Mouse (Mus musculus): ENCODE data around the gene Platr17. TPM values are rescaled to one million over a fixed set of nuclear protein-coding genes. Genes with fewer than 3 reads are reported as not detected.
"Not testable (repeated sequence)": the region's sequence is repeated elsewhere in the genome, so short reads cannot be mapped to it uniquely, and the experiment has no call there.

Platr17 gene
- total RNA-seq (2021), result not detected

DNA sequence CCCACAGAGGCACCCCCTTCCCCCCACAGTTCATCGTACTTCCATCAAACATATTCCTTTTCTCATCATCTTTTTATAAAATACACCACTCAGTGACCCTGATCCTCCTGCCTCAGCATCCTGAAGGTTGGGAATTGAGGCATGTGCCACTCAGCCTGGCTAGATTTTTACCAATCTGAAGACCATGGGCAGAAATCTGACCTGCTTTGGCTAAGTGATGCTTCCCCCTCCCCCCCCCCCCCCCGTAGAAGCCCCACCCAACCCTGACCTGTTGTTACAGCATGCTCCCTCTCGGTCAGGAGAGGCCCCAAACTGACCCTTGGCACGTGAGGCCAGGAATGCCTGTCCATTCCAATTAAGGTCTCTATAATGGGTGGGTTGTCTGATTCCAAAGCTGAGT is at the start of gene Platr17:
Platr17 (plus strand) TSS at position 301 of the 400 bp plus-strand sequence.
- DNase-seq (ENCODE audit: extremely low spot score in 1 of 2, low spot score in 1 of 2), result not testable (repeated sequence)

DNA sequence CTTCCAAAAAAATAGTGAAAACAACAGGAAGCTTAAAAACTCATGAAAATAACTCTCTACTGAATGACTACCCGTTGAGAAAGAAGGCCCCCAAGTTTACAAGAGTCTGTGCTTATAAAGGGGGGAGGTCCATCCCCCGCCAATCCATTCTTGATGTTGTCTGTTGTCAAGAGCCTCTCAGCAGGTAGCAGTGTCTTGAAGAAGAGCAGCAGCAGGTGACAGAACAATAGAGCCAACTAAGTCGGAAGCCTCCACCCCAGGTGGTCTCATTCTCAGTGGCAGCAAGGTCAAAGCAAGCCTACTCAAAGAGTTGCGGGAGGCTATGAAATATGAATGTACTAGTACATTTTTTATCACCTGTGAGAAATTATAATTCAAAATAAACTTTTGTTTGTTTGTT is 47.1 kb upstream of the Platr17 start:
- DNase-seq (ENCODE audit: extremely low spot score in 1 of 2, low spot score in 1 of 2), result no peak

DNA sequence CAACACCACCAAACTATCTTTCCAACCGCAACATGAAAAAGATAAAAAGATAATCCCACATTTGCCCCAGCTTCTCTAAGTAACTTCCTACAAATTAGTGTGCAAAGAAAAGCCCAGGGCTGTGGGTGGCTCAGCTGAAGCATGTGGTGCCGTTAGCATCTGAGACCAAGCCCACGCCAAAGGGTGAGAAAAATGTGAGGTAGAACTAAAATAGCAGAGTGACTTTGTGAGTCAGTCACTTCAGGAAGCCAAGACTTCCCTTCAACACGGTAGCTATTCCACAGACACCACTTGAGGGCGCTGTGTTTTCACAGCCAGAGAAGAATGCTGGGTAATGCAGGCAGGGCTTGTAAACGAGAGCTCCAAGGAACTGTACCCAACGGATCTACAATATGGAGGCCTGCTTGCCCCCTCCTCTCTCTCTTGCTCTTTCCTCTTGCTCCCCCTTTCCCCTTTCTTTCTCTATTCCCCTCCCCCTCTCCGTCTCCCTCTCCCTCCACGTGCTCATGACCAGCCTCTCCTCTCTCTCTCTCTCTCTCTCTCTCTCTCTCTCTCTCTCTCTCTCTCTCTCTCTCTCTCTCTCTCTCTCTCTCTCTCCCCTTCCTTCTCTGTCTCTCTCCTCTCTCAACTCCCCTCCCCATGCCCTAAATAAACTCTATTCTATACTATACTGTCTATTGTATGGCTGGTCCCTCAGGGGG is 39.5 kb upstream of the Platr17 start:
- DNase-seq (ENCODE audit: extremely low spot score in 1 of 2, low spot score in 1 of 2), result peak; percentile 28 to 65

DNA sequence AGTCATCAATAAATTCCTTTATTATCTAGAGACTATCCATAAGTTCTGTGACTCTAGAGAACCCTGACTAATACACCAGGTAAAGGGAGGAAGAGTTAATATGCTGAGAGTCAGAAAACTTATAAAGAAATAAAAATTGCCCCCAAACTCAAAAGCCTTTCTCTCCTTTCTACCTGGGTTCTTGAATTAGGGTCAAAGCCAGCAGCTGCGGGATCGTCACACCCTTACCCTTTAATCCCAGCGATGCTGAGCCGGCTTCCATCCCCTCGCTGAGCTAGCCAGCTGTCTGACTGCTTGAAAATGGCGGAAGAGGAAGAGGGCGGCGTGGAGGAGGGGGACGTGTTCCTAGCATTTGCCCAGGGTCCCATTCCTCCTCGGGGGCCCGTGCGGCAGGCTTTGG is 31.4 kb upstream of the Platr17 start, which contains the start of gene Gm7029:
Gm7029 (plus strand) TSS at position 301 of the 400 bp plus-strand sequence.
- not testable (repeated sequence) for DNase-seq (ENCODE audit: extremely low spot score in 1 of 2, low spot score in 1 of 2)

DNA sequence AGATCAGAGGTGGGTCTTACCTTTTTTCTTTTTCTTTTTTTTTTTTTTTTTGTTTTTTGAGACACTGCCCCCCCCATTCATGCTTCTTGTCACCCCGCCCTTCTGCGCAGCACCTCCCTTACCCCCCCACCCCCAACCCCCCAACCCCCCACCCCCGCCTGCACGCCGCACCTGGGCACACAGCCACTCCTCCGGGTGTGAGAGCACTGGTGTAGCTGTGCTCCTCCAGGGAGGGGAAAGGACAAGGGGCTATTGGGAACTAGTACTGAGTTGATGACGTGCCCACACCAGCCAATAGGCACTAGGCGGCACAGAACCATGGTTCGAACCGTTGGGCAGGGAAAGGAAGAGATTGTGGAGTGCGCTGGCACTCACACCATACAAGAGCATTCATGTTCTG is 30.5 kb upstream of the Platr17 start:
- DNase-seq (ENCODE audit: extremely low spot score in 1 of 2, low spot score in 1 of 2), result no peak

DNA sequence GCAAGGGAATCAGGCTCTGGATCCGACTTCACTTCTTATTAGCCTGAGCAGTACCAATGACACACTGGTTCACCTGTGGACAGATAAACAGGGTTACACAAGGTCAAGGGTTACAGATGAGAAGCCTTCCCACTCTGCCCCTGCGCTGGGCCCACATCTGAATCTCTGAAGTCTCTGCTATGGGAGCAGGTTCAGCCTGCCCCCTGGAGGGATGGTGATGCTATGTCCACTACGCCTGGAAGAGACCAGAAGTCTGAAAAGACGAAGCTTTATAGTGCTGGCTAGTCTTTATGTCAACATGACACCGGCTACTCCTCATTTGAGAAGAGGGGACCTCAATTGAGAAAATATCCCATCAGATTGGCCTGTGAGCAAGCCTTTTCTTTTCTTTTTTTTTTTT is 29.1 kb upstream of the Platr17 start:
- DNase-seq (ENCODE audit: extremely low spot score in 1 of 2, low spot score in 1 of 2), result not testable (repeated sequence)

DNA sequence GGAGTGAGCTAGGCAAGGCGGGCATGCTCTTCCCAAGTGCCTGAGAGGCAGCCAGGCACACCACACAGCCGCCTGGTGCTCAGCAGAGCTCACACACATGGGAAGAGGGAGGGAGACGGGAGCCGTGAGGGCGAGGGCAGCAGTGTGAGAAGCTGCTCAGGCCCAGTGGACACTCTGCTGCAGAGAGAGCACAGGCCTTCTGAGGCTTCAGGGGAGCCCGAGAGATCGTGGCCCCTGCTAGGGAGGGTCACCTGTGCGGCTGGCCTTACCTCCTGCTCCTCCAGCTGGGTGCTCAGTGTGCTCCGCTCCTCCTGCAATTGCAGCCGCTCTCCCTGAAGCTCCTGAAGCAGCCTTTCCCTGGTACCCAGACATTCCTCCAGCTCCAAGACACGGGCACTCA is 20.6 kb upstream of the Platr17 start:
- not testable (repeated sequence) for DNase-seq (ENCODE audit: extremely low spot score in 1 of 2, low spot score in 1 of 2)

DNA sequence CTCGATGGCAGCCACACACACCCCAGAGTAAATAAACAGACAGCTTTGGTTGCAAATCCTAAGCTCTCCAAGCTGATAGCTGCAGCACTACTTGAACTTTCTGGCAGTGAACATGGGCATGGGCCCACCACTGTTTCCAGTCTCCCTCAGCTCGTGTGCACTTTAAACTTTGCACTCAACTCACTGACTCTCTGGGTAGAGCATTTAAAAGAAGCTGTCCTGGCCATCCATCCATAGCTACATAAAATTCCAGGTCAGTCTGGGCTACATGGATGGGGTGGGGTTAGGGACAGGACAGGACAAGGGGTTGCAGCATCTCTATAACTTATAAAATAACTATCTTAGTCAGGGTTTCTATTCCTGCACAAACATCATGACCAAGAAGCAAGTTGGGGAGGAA is 17.1 kb upstream of the Platr17 start:
- DNase-seq (ENCODE audit: extremely low spot score in 1 of 2, low spot score in 1 of 2), result not testable (repeated sequence)

DNA sequence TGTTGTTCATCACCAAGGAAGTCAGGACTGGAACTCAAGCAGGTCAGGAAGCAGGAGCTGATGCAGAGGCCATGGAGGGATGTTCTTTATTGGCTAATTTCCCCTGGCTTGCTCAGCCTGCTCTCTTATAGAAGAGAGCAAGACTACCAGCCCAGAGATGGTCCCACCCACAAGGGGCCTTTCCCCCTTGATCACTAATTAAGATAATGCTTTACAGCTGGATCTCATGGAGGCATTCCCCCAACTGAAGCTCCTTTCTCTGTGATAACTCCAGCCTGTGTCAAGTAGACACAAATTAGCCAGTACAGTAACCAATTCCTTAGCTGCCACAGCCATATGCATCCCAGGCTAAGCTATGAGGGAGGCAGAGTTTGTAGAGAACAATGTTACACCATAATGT is 16.7 kb upstream of the Platr17 start:
- DNase-seq (ENCODE audit: extremely low spot score in 1 of 2, low spot score in 1 of 2), result not testable (repeated sequence)

DNA sequence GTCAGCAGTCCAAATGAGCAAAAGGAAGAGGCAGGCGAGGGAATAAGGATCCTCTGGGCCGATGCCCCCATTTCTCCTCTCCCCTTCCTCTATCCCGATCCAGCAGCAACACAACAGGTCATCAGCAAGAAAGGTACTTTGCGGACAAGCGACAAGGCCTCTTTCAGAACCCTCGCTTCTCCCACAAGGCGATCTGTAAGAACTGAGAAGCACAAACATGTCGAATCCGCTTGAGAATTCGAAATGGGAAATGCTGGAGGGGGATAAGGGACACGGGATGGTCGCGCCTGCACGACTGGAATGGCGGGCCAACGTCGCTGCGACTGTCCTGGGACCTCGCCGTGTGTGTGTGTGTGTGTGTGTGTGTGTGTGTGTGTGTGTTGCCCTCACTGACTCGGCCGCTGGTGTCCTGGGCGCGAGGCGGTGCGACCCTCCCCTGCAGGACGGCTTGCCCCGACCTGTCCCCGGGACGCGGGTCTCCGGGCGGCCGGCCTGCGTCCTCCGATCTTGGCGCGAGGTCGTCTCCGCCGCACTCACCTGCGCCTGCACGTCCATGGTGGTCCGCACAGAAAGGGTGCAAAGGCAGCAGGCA is 14.9 kb upstream of the Platr17 start:
- not testable (repeated sequence) for DNase-seq (ENCODE audit: extremely low spot score in 1 of 2, low spot score in 1 of 2)

DNA sequence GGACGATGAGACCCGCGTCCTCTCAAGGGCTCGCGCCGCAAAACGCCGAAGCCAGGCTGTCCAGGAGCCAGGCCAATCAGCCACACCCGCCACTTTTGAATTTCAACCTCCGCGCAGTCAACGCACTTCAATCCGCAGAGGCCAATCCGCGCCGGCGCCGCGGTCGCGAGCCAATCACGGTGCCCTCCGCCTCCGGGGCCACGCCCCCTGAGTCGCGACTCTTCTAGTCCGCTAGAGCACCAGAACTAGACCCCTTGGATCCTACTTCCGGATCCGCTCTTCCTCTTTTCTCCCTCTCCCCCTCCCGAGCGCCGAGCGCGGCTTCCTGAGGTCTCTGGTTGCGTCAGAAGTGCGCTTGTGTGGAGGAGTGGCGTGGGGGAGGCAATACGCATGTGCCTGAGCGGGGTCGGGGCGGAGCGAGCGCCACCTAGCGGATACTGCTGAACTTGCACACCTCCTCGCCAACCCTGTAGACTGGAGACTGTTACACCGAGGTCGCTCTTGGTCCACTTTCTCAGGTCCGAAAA is 14.3 kb upstream of the Platr17 start, which contains the start of gene Kifc1:
Kifc1 (minus strand) TSS at position 129 of the 527 bp plus-strand sequence.
- peak; percentile 99 to 100 for DNase-seq (ENCODE audit: extremely low spot score in 1 of 2, low spot score in 1 of 2)

DNA sequence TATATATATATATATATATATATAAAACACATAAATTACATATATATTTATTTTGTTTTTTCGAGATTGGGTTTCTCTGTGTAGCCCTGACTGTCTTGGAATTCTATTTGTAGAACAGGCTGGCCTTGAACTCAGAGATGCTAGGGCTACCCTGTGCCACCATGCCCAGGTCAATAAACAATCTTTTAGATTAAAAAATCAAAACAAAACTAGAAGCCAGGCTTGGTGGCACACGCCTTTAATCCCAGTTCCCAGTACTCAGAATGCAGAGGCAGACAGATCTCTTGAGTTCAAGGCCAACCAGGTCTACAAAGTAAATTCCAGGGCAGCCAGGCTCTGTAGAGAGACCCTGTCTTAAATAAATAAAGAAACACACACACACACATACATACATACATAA is 13.6 kb upstream of the Platr17 start:
- DNase-seq (ENCODE audit: extremely low spot score in 1 of 2, low spot score in 1 of 2), result no peak

DNA sequence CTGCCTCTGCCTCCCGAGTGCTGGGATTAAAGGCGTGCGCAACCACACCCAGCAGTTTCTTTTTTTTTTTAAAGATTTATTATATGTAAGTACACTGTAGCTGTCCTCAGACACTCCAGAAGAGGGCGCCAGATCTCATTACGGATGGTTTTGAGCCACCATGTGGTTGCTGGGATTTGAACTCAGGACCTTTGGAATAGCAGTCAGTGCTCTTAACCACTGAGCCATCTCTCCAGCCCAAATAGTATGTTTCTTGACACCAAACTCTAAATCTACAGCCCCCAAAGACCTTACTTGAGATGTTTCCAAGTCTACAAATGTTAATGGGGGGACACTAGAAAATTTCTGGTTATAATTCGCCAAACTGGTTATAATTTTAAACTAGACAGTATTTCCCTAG is 13.0 kb upstream of the Platr17 start:
- not testable (repeated sequence) for DNase-seq (ENCODE audit: extremely low spot score in 1 of 2, low spot score in 1 of 2)

DNA sequence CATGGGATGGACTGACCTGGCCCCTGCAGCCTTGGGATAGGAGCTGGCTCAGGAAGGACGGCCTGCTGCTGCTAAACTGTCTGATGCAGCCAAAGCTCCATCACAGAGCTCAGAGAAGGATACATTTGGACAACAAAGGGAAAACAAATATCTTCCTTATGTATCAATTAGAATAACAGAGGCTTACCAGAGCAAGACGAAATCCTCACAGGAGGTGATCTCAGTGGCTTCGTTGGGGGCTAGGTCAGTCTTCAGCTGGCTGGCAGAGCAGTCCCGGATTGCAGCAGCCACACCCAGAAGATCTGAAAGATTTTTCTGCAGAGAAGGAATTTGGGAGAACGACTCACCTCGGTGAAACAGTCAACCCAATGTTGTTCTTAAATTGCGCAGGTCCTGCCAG is 12.5 kb upstream of the Platr17 start:
- DNase-seq (ENCODE audit: extremely low spot score in 1 of 2, low spot score in 1 of 2), result no peak

DNA sequence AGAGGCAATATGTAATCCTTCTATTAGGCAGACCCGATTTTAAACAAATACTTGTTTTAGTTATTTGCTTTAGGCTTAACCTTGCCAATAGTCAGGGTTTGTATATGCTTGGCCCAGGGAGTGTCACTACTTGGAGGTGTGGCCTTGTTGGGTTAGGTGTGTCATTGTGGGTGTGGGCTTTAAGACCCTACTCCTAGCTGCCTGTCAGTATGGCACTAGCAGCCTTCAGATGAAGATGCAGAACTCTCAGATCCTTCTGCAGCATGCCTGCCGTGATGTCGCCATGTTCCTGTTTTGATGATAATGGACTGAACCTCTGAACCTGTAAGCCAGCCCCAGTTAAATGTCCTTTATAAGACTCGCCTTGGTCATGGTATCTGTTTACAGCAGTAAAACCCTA is 11.9 kb upstream of the Platr17 start:
- not testable (repeated sequence) for DNase-seq (ENCODE audit: extremely low spot score in 1 of 2, low spot score in 1 of 2)

DNA sequence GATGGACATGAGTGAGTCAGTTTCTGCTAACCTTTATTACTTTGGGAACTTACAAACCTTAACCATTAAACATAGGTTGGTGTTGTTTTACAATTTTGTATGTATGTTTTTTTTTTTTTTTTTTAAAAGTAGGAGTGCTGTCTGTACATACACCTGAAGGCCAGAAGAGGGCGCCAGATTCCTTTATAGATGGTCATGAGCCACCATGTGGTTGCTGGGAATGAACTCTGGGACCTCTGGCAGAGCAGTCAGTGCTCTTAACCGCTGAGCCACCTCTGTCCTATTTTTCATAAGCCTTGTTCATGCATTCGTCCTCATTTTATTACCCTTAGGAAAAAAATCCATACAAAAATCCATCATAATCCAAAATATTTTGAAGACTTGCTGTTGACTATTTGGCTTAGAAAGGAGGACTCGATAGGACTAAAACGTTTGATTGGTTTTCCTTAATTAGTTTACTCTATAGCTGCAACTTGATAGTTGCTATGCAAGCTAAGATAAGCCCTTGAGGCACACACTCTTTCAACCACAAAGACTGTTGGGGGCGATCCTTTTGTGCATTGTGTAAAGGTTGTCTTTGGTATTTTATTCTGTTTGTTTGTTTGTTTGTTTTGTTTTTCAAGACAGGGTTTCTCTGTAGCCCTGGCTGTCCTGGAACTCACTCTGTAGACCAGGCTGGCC is 7.7 kb upstream of the Platr17 start:
- no peak for DNase-seq (ENCODE audit: extremely low spot score in 1 of 2, low spot score in 1 of 2)

DNA sequence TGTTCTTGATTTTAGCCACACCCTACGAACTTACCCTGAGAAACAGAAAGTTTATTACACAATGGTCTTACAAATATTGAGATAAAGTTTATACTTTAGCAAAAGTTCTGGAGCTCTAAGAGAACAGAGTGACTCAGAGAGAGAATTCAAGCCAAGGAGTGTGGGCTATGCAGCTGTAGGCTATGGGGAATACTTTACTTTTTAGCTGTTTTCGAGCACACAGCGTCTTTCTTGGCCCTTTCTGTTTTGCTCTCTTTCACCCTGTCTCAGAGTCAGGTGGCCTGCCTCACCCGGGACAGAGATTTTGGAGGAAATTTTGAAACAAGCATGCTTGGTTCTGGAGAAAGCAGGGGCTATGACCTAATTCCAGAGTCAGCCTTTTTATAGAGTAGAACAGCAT is 6.7 kb upstream of the Platr17 start:
- not testable (repeated sequence) for DNase-seq (ENCODE audit: extremely low spot score in 1 of 2, low spot score in 1 of 2)

DNA sequence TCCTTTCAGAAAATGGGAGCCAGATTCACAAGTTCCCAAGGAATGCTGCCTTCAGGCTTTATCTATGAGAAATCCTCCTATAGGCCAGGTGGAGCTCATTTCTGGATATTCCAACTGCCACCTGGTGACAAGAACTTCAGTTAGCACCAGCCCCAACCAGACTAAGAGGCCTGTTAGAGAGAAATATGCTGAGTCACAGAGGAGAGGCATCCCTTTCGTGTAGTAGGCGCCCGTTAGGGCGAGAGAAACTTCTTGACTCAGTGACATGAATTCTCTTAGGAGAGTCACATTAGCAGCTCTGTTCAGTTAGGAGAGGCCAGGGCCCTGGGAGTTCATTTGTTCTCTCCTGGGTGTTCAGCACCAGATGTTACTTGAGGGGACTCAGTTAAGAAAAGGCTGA is 5.3 kb upstream of the Platr17 start:
- DNase-seq (ENCODE audit: extremely low spot score in 1 of 2, low spot score in 1 of 2), result no peak

DNA sequence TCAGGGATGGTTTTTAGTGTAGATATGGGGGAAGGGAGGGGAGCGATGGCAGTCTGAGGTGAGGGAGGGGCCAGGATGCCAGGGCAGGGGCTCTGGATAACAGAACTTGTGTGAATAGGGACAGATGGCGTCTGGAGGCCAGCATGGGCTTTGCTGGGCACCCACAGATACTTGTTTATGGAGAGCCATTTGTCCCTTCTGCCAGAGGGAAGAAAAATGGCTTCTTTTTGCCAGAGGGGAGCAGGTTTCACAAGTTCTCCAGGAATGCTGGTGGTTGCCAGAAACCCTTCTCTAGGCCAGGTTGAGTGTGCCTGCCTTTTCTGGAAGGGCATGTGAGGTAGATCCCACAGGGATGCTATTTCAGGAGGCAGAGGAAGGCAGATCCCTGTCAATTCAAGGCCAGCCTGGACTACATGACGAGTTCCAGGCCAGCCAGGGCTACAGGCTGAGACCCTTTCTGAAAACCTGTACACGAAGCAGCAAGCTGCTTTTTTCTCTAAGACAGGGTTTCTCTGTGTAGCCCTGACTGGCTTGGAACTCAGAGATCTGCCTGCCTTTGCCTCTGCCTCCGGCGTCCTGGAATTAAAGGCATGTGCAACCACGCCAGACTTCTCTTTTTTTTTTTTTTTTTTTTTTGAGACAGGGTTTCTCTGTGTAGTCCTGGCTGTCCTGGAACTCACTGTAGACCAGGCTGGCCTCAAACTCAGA is 4.5 kb upstream of the Platr17 start:
- DNase-seq (ENCODE audit: extremely low spot score in 1 of 2, low spot score in 1 of 2), result no peak

DNA sequence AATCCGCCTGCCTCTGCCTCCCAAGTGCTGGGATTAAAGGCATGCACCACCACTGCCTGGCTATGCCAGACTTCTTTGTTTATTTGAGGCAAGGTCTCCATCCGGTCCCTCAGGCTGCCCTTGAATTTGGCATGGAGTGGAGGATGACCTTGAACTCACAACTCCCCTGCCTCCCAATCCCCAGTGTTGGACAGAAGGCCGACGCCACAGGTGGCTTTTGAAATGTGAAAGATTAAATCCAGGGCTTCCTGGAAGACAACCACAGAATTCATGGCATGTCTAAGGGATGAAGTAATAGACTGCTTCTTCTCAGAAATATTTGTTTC is 4.0 kb upstream of the Platr17 start:
- DNase-seq (ENCODE audit: extremely low spot score in 1 of 2, low spot score in 1 of 2), result no peak

DNA sequence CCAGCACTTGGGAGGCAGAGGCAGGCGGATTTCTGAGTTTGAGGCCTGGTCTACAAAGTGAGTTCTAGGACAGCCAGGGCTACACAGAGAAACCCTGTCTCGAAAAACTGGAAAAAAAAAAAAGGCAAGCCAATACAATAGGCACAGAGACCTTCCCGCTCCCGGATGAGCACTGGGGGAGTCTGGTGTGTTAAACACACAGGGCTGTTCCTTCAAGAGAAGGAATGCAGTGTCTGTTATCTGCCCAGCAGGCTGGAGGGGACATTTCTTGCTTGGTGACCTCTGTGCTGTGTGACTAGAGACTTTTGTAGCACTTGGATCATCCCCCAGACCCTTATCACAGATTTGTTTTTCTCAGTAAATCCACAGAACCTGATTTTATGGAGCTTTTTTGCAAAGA is 3.3 kb upstream of the Platr17 start:
- no peak for DNase-seq (ENCODE audit: extremely low spot score in 1 of 2, low spot score in 1 of 2)

All from layer of hippocampus, postnatal 25 days (tissue).